Mouse (Mus musculus): ENCODE measurements around the gene Kansl1.
"Not testable (repeated sequence)": the region's sequence is repeated elsewhere in the genome, so short reads cannot be mapped to it uniquely, and the experiment has no call there.

Gene Kansl1

DNA sequence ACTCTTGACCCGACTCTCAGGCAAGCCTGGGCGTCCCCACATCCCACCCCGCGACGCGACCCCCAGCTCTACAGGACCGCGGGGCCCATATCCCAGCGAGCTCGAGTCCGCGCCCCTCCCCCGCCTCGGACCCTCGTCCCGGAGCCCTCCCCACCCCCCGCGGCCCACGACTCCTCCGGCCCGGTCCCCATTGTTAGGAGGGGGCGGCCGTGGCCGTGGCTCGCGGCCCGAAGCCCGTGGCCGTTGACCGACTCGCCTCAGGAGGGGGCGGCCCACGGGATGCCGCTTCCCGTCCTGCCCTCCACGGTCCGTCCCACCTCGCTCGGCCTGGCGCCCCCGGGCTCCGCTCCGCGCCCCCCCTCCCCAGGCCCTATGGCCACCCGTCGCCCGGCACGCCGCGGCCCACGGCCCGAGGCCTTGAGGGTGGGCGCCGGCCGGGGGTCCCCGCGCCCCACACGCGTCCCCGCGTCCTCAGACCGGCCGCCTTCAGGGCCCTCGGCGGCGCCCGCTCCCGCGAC is at the start of gene Kansl1:
Gene Kansl1, minus strand, starts transcription at position 111 of the 518 bp plus-strand sequence.
- DNase-seq (ENCODE audit: low read depth in 1 of 2, low spot score in 2 of 2): no peak

DNA sequence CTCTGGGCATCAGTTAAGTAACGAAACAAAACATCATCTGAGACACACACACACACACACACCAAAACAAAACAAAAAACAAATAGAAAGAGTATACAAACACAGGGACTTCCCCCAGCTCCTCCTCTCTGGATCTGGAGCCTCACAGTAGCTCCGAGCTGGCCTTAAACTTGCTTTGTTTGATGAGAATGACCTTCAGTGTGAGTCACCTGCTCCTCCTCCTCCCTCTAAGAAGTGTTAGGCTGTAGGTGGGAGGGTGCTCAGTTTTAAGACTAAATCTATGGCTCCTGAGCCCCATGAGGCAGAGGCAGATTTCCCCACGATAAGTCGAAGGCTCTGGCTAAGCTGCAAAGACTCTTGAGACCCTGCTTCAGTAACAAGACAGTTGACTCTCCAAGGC is 43.8 kb upstream of the Kansl1 start:
- no peak for DNase-seq (ENCODE audit: low read depth in 1 of 2, low spot score in 2 of 2)

DNA sequence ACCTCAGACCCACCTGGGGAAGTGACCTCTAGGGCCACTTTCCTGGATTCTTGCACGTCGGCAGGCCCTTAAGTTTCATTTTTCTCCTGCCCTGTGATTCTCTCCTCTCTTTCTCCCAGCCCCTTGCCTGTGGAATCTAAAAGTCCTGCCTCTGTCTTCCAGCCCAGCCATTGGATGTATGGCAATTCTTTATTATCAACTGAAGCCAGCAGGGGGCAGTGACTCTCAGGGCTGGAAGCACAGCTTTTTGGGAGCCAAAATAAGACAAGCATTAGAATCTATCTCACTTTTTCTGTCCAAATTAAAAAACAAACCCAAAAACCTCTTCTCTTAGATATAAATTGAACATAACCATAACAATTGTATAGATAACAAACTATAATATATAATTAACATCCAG is 41.9 kb upstream of the Kansl1 start:
- no peak for DNase-seq (ENCODE audit: low read depth in 1 of 2, low spot score in 2 of 2)

DNA sequence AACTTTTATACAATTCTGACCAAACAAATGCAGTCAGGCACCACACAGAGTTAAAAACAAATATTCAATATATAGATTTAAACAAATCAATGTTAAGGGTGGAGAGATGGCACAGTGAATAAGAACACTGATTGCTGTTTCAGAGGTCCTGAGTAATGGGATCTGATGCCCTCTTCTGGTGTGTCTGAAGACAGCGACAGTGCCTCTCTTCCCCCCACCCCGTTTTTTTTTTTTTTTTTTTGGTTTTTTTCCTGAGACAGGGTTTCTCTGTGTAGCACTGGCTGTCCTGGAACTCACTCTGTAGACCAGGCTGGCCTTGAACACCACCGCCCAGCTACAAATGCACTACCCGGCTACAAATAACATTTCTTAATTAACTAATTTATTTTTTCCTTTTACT is 39.8 kb upstream of the Kansl1 start:
- no peak for DNase-seq (ENCODE audit: low read depth in 1 of 2, low spot score in 2 of 2)

DNA sequence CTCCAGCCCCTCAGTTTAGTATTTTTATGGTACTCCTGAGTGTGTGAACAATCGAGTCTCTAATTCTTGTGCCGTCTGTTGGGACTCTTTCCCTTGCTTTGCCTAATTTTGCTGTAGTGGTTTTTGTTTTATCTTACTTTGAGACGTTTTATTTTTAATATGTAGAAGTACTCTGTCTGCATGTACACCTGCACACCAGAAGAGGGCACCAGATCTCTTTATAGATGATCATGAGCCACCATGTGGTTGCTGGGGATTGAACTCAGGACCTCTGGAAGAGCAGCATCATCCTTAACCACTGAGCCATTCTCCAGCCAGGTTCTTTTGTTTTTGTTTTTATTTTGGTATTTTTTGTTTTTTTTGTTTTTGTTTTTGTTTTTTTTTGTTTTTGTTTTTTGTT is 19.6 kb upstream of the Kansl1 start:
- no peak for DNase-seq (ENCODE audit: low read depth in 1 of 2, low spot score in 2 of 2)

DNA sequence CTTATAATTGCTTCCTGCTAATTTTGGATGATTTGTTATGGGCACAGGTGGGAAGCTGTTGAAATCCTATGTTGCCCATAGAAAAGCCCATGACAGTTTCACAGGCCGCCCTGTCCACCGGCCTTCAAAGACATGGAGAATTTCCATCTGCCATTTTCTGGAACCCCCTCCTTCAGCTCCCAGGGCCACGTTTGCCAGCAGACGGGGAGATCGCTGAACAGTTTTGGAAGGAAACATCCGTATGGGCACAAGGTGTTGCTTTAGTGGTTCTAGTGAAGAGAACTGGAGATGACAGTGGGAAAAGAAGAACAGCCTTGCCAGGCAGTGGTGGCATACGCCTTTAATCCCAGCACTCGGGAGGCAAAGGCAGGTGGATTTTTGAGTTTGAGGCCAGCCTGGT is 13.3 kb upstream of the Kansl1 start:
- DNase-seq (ENCODE audit: low read depth in 1 of 2, low spot score in 2 of 2): no peak

DNA sequence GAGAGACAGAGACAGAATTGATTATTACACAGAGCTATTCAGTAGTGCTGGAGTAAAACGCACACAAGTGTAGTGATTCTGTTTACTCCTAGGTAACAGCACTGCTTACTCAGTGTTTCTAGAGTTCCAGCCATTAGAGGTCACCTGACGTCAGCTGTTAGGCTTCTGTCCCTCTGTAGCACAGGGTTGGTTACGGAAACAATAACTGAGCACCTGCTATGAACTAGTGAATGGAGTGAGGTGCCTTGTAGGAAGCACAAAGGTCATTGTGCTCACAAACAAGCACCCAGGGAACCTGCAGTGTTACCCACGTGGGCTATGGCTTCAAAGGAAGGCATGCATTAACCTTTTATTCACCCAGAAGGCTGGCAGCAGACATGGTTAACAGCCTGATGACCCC is 10.8 kb upstream of the Kansl1 start:
- DNase-seq (ENCODE audit: low read depth in 1 of 2, low spot score in 2 of 2): no peak

DNA sequence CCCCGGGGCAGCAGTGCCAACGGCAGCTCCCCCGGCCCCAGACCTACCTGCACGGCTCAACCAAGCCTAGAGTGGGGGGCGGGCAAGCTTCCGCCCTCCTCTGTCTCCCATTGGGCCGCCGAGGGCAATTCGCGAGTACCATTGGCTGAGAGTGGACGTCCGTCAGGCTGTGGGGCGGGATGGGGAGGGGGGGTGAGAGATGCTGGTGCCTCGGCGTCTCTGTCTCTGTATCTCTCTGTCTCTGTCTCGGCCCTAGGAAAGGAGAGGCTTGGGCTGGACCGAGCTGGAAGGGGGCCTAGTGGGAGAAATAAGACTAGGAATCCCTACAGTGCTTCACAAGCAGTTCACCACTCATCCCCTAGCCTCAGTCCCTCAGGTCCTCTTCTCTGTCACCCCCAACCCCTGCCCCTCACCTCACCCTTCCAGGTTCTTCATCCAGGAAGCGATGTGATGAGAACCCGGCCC is 742 bp upstream of the Kansl1 start:
- DNase-seq (ENCODE audit: low read depth in 1 of 2, low spot score in 2 of 2): peak; percentile 29 to 65

DNA sequence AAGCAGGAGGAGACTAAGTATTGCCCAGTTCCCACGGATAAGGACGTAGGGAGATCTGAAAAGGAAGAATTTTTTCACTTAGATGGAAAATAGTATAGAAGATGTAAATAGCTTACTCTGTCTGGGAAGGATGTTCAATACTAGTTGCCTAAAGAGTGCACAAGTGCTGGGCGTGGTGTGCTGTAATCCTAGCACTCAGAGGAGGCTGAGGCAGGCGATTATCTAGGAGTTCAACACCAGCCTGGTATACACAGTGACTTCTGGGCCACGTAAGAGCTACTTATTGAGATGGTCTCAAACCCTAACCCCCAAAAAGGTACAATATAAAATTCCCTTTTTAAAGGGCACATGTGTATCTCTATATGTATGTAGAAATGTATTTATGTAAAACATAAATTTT is 963 bp downstream of the Kansl1 start:
- DNase-seq (ENCODE audit: low read depth in 1 of 2, low spot score in 2 of 2): no peak

DNA sequence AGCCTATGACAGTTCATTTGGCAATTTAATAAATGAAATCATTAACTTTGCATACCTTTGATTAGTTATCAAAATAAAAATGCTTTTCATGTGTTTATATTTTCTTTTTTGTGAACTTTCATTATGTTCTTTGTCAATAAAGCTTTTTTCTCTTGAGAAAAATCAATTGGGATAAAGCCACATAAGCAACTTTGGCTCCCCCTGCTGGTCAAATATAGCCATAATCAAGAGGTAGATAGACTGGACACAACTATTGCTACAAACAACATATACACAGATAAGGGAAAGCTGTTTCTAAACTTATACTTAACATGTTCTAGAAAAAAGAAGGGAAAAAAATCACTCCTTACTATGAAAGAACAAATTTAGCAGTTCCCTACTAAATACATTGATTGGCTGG is 7.1 kb downstream of the Kansl1 start:
- peak in 1 of 2 experiments; percentile 6 for DNase-seq (ENCODE audit: low read depth in 1 of 2, low spot score in 2 of 2)

DNA sequence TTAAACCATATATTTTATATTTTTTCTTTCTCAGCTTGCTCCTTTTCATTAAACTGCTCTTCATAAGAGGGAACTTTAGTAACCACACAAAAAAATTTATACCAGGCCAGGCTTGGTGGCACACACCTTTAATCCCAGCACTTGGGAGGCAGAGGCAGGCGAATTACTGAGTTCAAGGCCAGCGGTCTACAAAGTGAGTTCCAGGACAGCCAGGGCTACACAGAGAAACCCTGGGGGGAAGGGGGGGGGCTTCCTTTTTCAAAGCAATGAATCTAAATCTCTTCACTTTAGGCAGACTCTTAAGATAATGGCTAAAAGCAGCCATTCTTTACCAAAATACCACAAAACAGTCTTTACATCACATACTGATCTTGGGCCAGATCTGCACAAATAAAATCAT is 9.0 kb downstream of the Kansl1 start:
- no peak for DNase-seq (ENCODE audit: low read depth in 1 of 2, low spot score in 2 of 2)

DNA sequence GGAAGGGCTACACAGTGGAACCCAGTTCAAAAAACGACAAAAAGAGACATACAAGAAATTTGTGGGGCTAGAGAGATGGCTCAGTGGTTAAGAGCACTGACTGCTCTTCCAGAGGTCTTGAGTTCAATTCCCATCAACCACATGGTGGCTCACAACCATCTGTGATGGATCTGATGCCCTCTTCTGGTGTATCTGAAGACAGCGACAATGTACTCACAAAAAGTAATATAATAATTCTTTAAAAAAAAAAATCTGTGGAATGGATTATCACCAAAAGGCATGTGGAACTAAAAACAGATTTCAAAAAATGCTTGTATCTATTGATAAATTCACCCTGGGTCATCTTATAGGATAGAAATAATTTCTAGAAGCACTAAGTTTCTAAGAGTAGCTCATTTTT is 10.2 kb downstream of the Kansl1 start:
- DNase-seq (ENCODE audit: low read depth in 1 of 2, low spot score in 2 of 2): no peak

DNA sequence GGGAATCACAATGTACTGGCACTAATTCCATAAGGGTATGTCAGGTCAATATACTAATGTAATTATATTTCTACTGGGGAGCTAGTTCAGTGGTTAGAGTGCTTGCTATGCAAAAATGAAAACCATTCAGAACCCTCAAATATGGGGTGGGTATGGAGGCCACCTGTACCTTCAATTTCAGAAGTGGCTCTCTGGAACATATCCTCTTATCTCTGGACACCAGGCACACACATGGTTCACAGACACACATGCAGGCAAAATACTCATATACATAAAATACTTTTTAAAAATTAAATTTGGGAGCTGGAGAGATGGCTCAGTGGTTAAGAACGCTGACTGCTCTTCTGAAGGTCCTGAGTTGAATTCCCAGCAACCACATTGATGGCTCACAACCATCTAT is 16.0 kb downstream of the Kansl1 start:
- DNase-seq (ENCODE audit: low read depth in 1 of 2, low spot score in 2 of 2): no peak

DNA sequence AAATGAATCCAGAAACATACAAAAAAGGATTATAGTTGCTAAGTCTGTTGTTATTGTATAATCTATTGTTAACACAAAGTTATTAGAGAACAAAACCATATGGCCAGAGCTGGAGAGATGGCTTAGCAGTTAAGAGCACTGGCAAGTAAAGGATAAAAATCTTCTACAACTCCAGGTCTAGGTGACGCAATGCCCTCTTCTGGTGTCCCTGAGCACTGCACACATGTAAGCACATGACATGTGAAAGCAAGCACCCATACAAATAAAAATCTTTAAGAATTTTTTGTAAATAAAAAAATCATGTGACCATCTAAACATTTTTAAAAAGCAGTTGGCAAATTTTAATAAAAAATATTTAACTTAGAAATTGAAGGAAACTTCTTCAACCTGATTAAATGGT is 17.4 kb downstream of the Kansl1 start:
- peak in 1 of 2 experiments; percentile 34 for DNase-seq (ENCODE audit: low read depth in 1 of 2, low spot score in 2 of 2)

DNA sequence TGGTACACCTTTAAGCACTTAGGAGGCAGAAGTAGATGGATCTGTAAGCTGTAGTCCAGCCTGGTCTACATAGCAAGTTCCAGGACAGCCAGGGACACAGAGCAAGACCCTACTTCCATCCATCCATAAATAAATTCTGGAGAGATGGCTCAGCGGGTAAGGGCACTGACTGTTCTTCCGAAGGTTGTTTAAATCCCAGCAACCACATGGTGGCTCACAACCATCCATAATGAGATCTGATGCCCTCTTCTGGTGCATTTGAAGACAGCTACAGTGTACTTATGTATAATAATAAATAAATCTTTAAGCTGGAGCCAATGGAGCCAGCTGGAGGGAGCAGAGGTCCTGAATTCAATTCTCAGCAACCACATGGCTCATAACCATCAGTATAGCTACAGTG is 20.2 kb downstream of the Kansl1 start:
- DNase-seq (ENCODE audit: low read depth in 1 of 2, low spot score in 2 of 2): not testable (repeated sequence)

DNA sequence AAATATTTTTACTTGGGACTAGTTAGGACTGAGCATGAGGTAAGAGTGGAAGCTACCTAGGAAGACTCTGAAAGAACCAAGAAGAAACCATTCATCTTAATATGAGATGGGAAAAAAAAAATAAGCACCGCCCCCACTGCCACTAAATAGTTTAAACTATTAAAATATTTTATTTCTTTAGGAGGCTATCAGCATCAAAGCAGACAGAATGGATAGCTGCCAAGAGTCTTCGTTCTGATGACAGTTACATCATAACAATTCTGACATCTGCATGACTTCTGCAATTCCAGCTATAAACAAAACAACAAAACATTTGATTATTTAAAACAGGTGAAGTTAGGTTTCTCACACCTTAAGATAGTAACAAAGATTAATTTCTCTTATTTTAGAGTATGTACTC is 23.1 kb downstream of the Kansl1 start:
- no peak for DNase-seq (ENCODE audit: low read depth in 1 of 2, low spot score in 2 of 2)

DNA sequence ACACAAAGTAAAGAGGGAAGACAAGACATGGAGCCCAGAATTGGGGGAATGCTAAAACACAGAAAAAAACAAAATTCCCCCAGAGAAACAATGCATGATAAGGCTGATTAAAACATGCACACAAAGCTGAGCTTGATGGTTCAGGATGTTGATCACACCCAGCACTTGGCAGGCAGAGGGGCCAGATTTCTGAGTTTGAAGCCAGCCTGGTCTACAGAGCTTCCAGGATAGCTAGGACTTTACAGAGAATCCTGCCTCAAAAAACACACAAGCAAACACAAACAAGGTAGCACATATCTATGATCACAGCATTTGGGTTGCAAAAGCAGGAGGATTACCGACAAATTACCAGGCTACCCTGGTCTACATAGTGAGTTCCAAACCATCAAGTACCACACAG is 23.6 kb downstream of the Kansl1 start:
- DNase-seq (ENCODE audit: low read depth in 1 of 2, low spot score in 2 of 2): no peak

DNA sequence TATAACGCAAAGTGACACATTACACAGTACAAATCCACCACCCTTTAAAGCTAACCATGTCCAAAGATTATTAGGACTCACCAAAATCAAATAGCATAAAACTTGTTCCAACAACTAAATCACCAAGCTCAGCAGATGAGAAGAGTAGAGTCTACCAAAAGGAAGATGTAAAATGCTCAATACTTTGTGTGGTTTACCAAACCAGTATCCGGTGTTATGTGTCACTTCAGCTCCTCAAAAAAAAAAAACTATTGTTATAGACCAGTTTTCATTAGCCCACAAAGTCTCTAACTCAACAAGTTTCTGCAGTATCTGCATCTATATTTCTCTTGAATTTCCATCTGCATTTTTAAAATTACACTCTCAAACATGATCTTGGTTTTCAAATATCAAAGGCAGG is 25.3 kb downstream of the Kansl1 start:
- DNase-seq (ENCODE audit: low read depth in 1 of 2, low spot score in 2 of 2): no peak

DNA sequence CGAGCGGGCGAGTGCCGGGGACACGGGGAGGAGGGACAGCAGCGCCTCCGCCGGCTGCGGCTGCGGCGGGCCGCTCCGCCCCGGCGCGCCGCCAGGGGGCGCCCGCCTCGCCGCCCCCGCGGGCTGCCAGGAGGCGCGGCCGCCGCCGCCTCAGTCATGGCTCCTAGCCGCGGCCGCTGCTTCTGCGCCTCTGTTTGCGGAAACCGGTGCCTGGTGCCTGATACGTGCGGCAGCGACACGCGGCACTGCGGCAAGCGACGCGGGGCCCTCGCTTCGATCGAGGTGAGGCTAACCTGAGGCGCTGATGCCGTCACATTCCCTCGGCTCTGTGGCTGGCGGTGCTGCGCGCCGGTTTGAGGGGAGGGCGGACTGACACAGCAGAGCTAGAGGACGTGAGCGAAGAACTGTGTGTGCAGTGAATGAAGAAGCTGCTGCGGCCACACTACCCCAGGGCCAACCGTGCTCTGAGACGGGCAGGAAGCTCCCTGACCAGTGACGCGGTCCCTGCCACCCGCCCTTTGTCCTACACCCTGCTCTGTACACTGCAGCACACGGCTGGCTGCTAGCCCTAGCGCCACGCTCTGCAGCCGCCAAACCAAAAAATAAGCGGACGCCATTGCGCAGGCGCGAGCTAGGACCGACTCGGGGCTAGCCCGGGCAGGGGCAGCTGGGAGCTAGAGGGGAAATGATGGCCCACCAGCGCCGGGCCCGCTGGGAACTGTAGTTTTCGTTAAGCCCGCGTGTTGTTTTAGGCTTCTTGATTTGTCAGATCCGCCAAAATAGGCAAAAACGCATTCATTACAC is 26.1 kb downstream of the Kansl1 start:
- peak; percentile 81 to 84 for DNase-seq (ENCODE audit: low read depth in 1 of 2, low spot score in 2 of 2)

DNA sequence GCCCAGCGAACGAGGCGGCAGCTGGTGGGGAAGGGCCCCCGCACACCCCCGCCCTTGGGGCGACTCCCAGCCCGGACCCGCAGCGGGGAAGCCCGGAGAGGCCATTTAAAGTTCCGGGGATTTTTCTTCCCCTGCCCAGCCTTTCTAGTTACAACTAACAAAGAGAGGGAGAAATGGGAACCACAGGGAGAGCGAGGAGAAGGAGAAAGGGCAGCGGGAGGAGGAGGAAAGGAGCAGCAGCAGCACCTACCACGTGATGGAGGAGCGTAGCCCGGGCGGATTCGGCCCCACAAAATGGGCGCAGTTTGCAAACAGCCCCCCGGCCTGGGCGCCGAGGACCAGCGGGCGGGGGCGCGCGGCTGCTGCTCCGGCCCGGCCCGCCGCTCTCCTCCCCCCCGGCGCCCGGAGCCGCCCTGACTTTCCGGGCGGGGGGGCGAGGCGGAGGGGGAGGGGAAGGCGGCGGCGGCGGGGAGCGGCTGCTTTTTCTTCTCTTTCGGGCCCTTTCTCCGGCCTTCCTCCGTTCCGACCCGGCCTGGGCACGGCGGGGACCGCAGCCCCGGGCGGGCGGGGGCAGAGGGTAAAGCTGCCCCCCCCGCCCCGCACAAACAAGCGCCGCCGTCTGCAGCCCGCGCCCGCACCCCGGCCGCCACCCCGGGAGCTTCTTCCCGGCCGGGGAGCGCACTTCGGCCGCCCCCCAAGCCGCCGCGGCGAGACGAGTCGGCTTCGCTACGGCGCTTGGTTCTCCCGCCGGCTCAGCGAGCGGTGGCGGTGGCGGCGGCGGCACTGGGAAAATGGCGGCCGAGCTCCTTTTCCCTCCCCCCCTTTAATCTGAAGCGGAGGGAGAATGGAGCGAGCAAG is 27.0 kb downstream of the Kansl1 start:
- peak; percentile 24 to 63 for DNase-seq (ENCODE audit: low read depth in 1 of 2, low spot score in 2 of 2)

DNA sequence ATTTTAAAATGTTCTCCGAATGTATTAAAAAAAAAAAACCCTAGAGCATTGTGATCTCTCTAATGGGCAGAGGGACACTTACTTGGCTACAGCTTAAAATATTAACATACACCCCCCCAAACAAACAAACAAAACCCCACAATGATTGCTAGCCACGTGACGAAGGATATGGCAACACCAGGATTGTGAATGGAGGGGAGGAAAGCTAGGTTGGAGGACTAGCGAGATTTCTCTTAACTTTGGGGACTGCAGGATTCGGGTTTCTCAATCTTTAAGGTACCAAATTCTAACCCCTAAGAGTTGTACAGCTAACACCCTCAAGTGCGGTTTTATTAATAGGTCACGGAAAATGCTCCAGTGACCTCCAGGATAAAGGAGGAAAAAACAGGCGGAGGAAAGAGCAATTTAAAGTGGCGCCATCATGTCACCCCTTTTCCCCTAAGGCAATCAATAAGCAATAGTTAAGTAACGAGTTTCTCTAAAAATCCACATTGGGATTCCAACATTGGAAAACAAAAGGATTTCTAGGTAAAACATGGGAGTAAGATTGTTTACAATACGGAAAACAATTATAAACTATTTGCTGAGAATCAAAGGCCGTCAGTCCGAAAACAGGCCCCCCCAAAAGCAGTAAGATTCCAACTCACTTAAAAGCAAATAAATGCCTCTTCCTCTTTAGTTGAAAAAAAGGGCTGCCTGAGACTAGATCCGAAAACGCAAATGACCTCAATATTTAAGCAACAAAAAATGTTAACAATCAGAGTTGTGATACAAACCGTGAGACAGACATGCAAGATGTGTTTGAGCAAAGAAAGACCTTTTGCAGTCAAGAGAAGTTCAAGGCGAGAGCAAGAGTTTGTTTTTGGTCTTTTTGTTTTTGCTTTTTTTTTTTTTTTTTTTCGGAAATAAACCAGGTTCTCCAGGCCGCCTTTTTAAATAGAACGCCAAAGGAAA is 27.9 kb downstream of the Kansl1 start:
- DNase-seq (ENCODE audit: low read depth in 1 of 2, low spot score in 2 of 2): no peak

Measured in monocyte, adult 2 months (primary cell).